Mouse (Mus musculus) brain, embryonic 14.5 days (tissue): ENCODE data around the gene Nrbf2.

Source experiments
- CTCF ChIP-seq: fragments of 200-500 bp; IDR thresholded peaks from 2 replicates; pipeline ENCODE4 v1.5.1; 2012; ENCODE audit warnings: inconsistent platforms, mild to moderate bottlenecking, moderate library complexity, borderline replicate concordance; ENCODE audit not compliant: insufficient read depth, insufficient read length; ENCODE audit errors: extremely low read depth
- POLR2A ChIP-seq: fragments of 200-500 bp; IDR thresholded peaks from 2 replicates; pipeline ENCODE4 v1.6.1; 2012; ENCODE audit warnings: mild to moderate bottlenecking, inconsistent platforms, borderline replicate concordance; ENCODE audit not compliant: poor library complexity, insufficient read depth, insufficient read length, severe bottlenecking; ENCODE audit errors: extremely low read depth

DNA sequence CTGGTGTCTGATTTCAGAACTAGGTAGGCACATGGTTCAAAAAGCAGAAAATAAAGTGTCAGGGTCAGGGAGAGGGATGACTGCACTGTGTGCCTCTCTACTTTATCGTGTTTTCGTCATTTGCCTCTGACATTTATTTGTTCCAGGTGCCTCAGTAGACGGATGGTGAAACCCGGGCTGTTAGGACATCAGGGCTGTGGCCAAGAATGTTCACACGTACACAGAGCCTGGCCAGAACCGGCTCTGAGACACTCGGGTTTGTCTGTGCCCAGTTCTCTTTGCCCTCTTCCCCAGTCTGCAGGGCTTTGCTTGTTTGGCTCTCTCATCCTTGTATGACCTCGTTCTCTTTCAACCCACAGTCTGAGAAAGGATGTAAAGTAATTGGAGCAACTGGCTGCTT lies 6.0 kb upstream of the Nrbf2 start:
- TF ChIP-seq CTCF (no peak), POLR2A (no peak)
